Mouse (Mus musculus): ENCODE measurements around the gene Mslnl. TPM values are rescaled to one million over a fixed set of nuclear protein-coding genes. Genes with fewer than 3 reads are reported as not detected.

Gene Mslnl
- total and polyA plus RNA-seq, 2 experiments: not detected

- Histone ChIP-seq H3K79me2 (ENCODE audit: control insufficient read depth, insufficient read depth, low read length) (no peaks in the 10 kb centered on the region), H3K4me1 (ENCODE audit: control insufficient read depth, insufficient read depth, low read length) (no peaks in the 10 kb centered on the region), H3K36me3 (ENCODE audit: control insufficient read depth, insufficient read depth, low read length) (no peaks in the 10 kb centered on the region), H3K27me3 (ENCODE audit: control insufficient read depth, insufficient read depth, low read length) (no peaks in the 10 kb centered on the region), H3K27ac (replicated peaks; ENCODE audit: insufficient read depth, low read depth, low read length) (no peak overlapping the region), H3K9ac (ENCODE audit: low read depth, low read length) (no peak overlapping the region), H3K4me3 (ENCODE audit: insufficient read depth, low read depth, low read length) (no peak overlapping the region)
- no peak for TF ChIP-seq CTCF (IDR thresholded peaks at IDR 0.05; ENCODE audit: low read depth, low read length)
- TF ChIP-seq POLR2A (IDR thresholded peaks at IDR 0.05; ENCODE audit: extremely low read depth, insufficient read depth, low read length): no peak
- WGBS: 75% methylated on average over 9 of the region's 9 CpGs
- DNase-seq (ENCODE audit: extremely low read depth, low read depth, low spot score): no peak
These were observed 20.8 kb downstream of the Mslnl start for GRCm38 (mm10) chr17:25756378-25757242.

- no peaks in the 10 kb centered on the region for H3K36me3 ChIP-seq (ENCODE audit: control insufficient read depth, insufficient read depth, low read length)
- TF ChIP-seq POLR2A (IDR thresholded peaks at IDR 0.05; ENCODE audit: extremely low read depth, insufficient read depth, low read length): no peak
- no peak for TF ChIP-seq CTCF (IDR thresholded peaks at IDR 0.05; ENCODE audit: low read depth, low read length)
- H3K79me2 ChIP-seq (ENCODE audit: control insufficient read depth, insufficient read depth, low read length): no peaks in the 10 kb centered on the region
- WGBS: 25% methylated on average over 3 of the region's 3 CpGs
- H3K4me3 ChIP-seq (ENCODE audit: insufficient read depth, low read depth, low read length): no peak overlapping the region
- no peaks in the 10 kb centered on the region for H3K4me1 ChIP-seq (ENCODE audit: control insufficient read depth, insufficient read depth, low read length)
- H3K9ac ChIP-seq (ENCODE audit: low read depth, low read length): no peak overlapping the region
- H3K27ac ChIP-seq (replicated peaks; ENCODE audit: insufficient read depth, low read depth, low read length): no peak overlapping the region
- H3K27me3 ChIP-seq (ENCODE audit: control insufficient read depth, insufficient read depth, low read length): no peaks in the 10 kb centered on the region
- no peak for DNase-seq (ENCODE audit: extremely low read depth, low read depth, low spot score)
These were observed 21.8 kb downstream of the Mslnl start for GRCm38 (mm10) chr17:25757691-25758090.

DNA sequence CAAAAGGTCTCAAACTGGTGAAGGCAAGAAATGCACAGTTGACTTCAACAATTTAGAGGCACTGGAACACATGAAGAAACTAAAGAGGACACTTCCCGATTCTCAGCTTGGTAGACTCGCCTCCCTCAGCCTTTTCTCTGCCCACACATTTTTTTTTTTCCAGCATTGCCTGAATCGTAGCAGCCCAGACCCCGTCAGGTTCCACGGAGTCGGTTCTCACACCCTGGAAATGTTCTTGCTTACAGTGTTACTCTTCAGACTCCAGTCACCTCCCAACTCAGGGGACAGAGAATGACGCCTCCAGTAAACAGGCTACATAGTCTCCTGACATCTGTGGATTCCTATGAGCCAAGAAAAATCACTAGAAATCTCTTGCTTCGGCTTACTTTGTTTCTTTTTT, 24.3 kb downstream of the Mslnl start:
- TF ChIP-seq CTCF (IDR thresholded peaks at IDR 0.05; ENCODE audit: low read depth, low read length) (no peak), POLR2A (IDR thresholded peaks at IDR 0.05; ENCODE audit: extremely low read depth, insufficient read depth, low read length) (no peak)
- H3K27me3 ChIP-seq (ENCODE audit: control insufficient read depth, insufficient read depth, low read length): no peaks in the 10 kb centered on the region
- WGBS: 72% methylated on average over 8 of the region's 8 CpGs
- H3K4me3 ChIP-seq (ENCODE audit: insufficient read depth, low read depth, low read length): no peak overlapping the region
- no peak for DNase-seq (ENCODE audit: extremely low read depth, low read depth, low spot score)
- no peaks in the 10 kb centered on the region for H3K4me1 ChIP-seq (ENCODE audit: control insufficient read depth, insufficient read depth, low read length)
- no peaks in the 10 kb centered on the region for H3K36me3 ChIP-seq (ENCODE audit: control insufficient read depth, insufficient read depth, low read length)
- H3K27ac ChIP-seq (replicated peaks; ENCODE audit: insufficient read depth, low read depth, low read length): no peak overlapping the region
- H3K9ac ChIP-seq (ENCODE audit: low read depth, low read length): no peak overlapping the region
- H3K79me2 ChIP-seq (ENCODE audit: control insufficient read depth, insufficient read depth, low read length): no peaks in the 10 kb centered on the region

GRCm38 (mm10) chr17:25761561-25761970, 25.7 kb downstream of the Mslnl start:
- Histone ChIP-seq H3K4me1 (ENCODE audit: control insufficient read depth, insufficient read depth, low read length) (no peaks in the 10 kb centered on the region), H3K36me3 (ENCODE audit: control insufficient read depth, insufficient read depth, low read length) (no peaks in the 10 kb centered on the region), H3K27me3 (ENCODE audit: control insufficient read depth, insufficient read depth, low read length) (no peaks in the 10 kb centered on the region), H3K9ac (ENCODE audit: low read depth, low read length) (no peak overlapping the region), H3K4me3 (ENCODE audit: insufficient read depth, low read depth, low read length) (no peak overlapping the region), H3K79me2 (ENCODE audit: control insufficient read depth, insufficient read depth, low read length) (no peaks in the 10 kb centered on the region), H3K27ac (replicated peaks; ENCODE audit: insufficient read depth, low read depth, low read length) (no peak overlapping the region)
- WGBS: 40% methylated on average over 4 of the region's 4 CpGs
- no peak for DNase-seq (ENCODE audit: extremely low read depth, low read depth, low spot score)
- TF ChIP-seq POLR2A (IDR thresholded peaks at IDR 0.05; ENCODE audit: extremely low read depth, insufficient read depth, low read length): no peak

- TF ChIP-seq POLR2A (IDR thresholded peaks at IDR 0.05; ENCODE audit: extremely low read depth, insufficient read depth, low read length) (no peak), CTCF (IDR thresholded peaks at IDR 0.05; ENCODE audit: low read depth, low read length) (no peak)
- 43% methylated on average over 3 of the region's 3 CpGs for WGBS
- no peak overlapping the region for H3K27ac ChIP-seq (replicated peaks; ENCODE audit: insufficient read depth, low read depth, low read length)
- DNase-seq (ENCODE audit: extremely low read depth, low read depth, low spot score): no peak
- no peaks in the 10 kb centered on the region for H3K79me2 ChIP-seq (ENCODE audit: control insufficient read depth, insufficient read depth, low read length)
- no peak overlapping the region for H3K9ac ChIP-seq (ENCODE audit: low read depth, low read length)
- no peak overlapping the region for H3K4me3 ChIP-seq (ENCODE audit: insufficient read depth, low read depth, low read length)
- H3K36me3 ChIP-seq (ENCODE audit: control insufficient read depth, insufficient read depth, low read length): no peaks in the 10 kb centered on the region
- no peaks in the 10 kb centered on the region for H3K4me1 ChIP-seq (ENCODE audit: control insufficient read depth, insufficient read depth, low read length)
- H3K27me3 ChIP-seq (ENCODE audit: control insufficient read depth, insufficient read depth, low read length): no peaks in the 10 kb centered on the region
These were observed 26.7 kb downstream of the Mslnl start for GRCm38 (mm10) chr17:25762591-25762990.

GRCm38 (mm10) chr17:25765886-25766285, 30.0 kb downstream of the Mslnl start:
- Histone ChIP-seq H3K4me3 (ENCODE audit: insufficient read depth, low read depth, low read length) (no peak overlapping the region), H3K79me2 (ENCODE audit: control insufficient read depth, insufficient read depth, low read length) (no peaks in the 10 kb centered on the region), H3K4me1 (ENCODE audit: control insufficient read depth, insufficient read depth, low read length) (no peaks in the 10 kb centered on the region), H3K9ac (ENCODE audit: low read depth, low read length) (no peak overlapping the region), H3K36me3 (ENCODE audit: control insufficient read depth, insufficient read depth, low read length) (no peaks in the 10 kb centered on the region), H3K27me3 (ENCODE audit: control insufficient read depth, insufficient read depth, low read length) (no peaks in the 10 kb centered on the region), H3K27ac (replicated peaks; ENCODE audit: insufficient read depth, low read depth, low read length) (no peak overlapping the region)
- TF ChIP-seq CTCF (IDR thresholded peaks at IDR 0.05; ENCODE audit: low read depth, low read length) (no peak), POLR2A (IDR thresholded peaks at IDR 0.05; ENCODE audit: extremely low read depth, insufficient read depth, low read length) (no peak)
- 80% methylated on average over 5 of the region's 5 CpGs for WGBS
- DNase-seq (ENCODE audit: extremely low read depth, low read depth, low spot score): no peak

All from liver, adult 2 months (tissue).